Mouse (Mus musculus) kidney, embryonic 16.5 days (tissue): ENCODE measurements around the gene Cnot2. TPM values are rescaled to one million over a fixed set of nuclear protein-coding genes. Genes with fewer than 3 reads are reported as not detected.

Source experiments
- ATAC-seq: fragments of 200-750 bp; cut with Nextera tagmentation; 2 replicates; pipeline ENCODE4 v1.8.0; 2017; ENCODE audit warnings: moderate TSS enrichment; ENCODE audit not compliant: low FRiP score, low TSS enrichment
- H3K27ac ChIP-seq: fragments of 300-500 bp; sonication (generic); 2 replicates; pipeline ENCODE4 v1.5.1; 2014; ENCODE audit warnings: low read length
- H3K27me3 ChIP-seq: fragments of 300-500 bp; sonication (generic); 2 replicates; pipeline ENCODE4 v1.6.1; 2014; ENCODE audit warnings: low read length, control low read depth, mixed read lengths; ENCODE audit not compliant: insufficient read depth
- H3K36me3 ChIP-seq: fragments of 300-500 bp; sonication (generic); 2 replicates; pipeline ENCODE4 v1.6.1; 2014; ENCODE audit warnings: low read length, control low read depth, mixed read lengths; ENCODE audit not compliant: insufficient read depth
- H3K4me1 ChIP-seq: fragments of 300-500 bp; sonication (generic); 2 replicates; pipeline ENCODE4 v1.6.1; 2014; ENCODE audit warnings: low read length, control low read depth, mixed read lengths; ENCODE audit not compliant: insufficient read depth
- H3K4me2 ChIP-seq: fragments of 300-500 bp; sonication (generic); replicated peaks from 2 replicates; pipeline ENCODE4 v1.6.1; 2014; ENCODE audit warnings: low read depth, low read length
- H3K4me3 ChIP-seq: fragments of 300-500 bp; sonication (generic); 2 replicates; pipeline ENCODE4 v1.5.1; 2014; ENCODE audit warnings: mild to moderate bottlenecking, low read length
- H3K9ac ChIP-seq: fragments of 300-500 bp; sonication (generic); replicated peaks from 2 replicates; pipeline ENCODE4 v1.6.1; 2014; ENCODE audit warnings: low read length
- H3K9me3 ChIP-seq: fragments of 300-500 bp; sonication (generic); 2 replicates; pipeline ENCODE4 v1.6.1; 2016; ENCODE audit warnings: low read length, control low read depth
- WGBS: fragments of 180-500 bp; shearing (Covaris S2); extraction: QIAGEN DNeasy Blood & Tissue Kit; methylation state at CpG from one replicate; pipeline ENCODE4 v1.1.7; 2014; 5-methylcytosine and 5-hydroxymethylcytosine counted together
- polyA plus RNA-seq: library from polyadenylated mRNA; unstranded; fragments of >200 nt; fragmentation: Nextera tagmentation; extraction: Ambion mirVana; gene quantifications from 2 replicates; pipeline ENCODE4 v1.2.1, GENCODE M21; 2015

Cnot2 gene
- polyA plus RNA-seq, 1 experiment from 2014 or later, result 108 TPM

GRCm38 (mm10) chr10:116564828-116565602 is 16.3 kb downstream of the Cnot2 start:
- H3K9ac ChIP-seq, result no peak overlapping the region
- H3K9me3 ChIP-seq, result no peaks in the 10 kb centered on the region
- H3K4me3 ChIP-seq, result no peak overlapping the region
- 90% methylated on average over 14 of the region's 14 CpGs for WGBS
- H3K27me3 ChIP-seq, result no peaks in the 10 kb centered on the region
- no peak overlapping the region for H3K27ac ChIP-seq
- H3K36me3 ChIP-seq, result no peaks in the 10 kb centered on the region
- no peak for ATAC-seq
- H3K4me2 ChIP-seq, result no peak overlapping the region
- H3K4me1 ChIP-seq, result 0 out of 2 replicates have a peak, but pooled peaks cover 5% of the 10 kb centered on the region

- H3K27ac ChIP-seq, result no peak overlapping the region
- no peaks in the 10 kb centered on the region for H3K9me3 ChIP-seq
- H3K4me1 ChIP-seq, result 0 out of 2 replicates have a peak, but pooled peaks cover 5% of the 10 kb centered on the region
- no peaks in the 10 kb centered on the region for H3K27me3 ChIP-seq
- no peak overlapping the region for H3K4me2 ChIP-seq
- WGBS, result 77% methylated on average over 4 of the region's 4 CpGs
- no peak overlapping the region for H3K9ac ChIP-seq
- H3K4me3 ChIP-seq, result no peak overlapping the region
- ATAC-seq, result no peak
- no peaks in the 10 kb centered on the region for H3K36me3 ChIP-seq
Observed at GRCm38 (mm10) chr10:116562731-116563480, 18.4 kb downstream of the Cnot2 start.

GRCm38 (mm10) chr10:116562210-116562609 is 19.1 kb downstream of the Cnot2 start:
- no peaks in the 10 kb centered on the region for H3K36me3 ChIP-seq
- 52% methylated on average over 4 of the region's 4 CpGs for WGBS
- H3K9ac ChIP-seq, result no peak overlapping the region
- H3K4me3 ChIP-seq, result no peak overlapping the region
- no peak overlapping the region for H3K27ac ChIP-seq
- H3K4me1 ChIP-seq, result 0 out of 2 replicates have a peak, but pooled peaks cover 5% of the 10 kb centered on the region
- H3K27me3 ChIP-seq, result no peaks in the 10 kb centered on the region
- no peaks in the 10 kb centered on the region for H3K9me3 ChIP-seq
- ATAC-seq, result no peak
- H3K4me2 ChIP-seq, result no peak overlapping the region

GRCm38 (mm10) chr10:116559171-116559570 is 22.1 kb downstream of the Cnot2 start:
- Histone ChIP-seq H3K4me1 (0 out of 2 replicates have a peak, but pooled peaks cover 5% of the 10 kb centered on the region), H3K9me3 (peaks cover 7% of the 10 kb centered on the region; the same call in 1 of the 2 replicates), H3K4me3 (no peak overlapping the region), H3K4me2 (no peak overlapping the region), H3K27ac (no peak overlapping the region), H3K27me3 (no peaks in the 10 kb centered on the region), H3K9ac (no peak overlapping the region), H3K36me3 (no peaks in the 10 kb centered on the region)
- WGBS, result 48% methylated on average over 1 of the region's 1 CpGs
- no peak for ATAC-seq

- 92% methylated on average over 1 of the region's 1 CpGs for WGBS
- Histone ChIP-seq H3K27me3 (no peaks in the 10 kb centered on the region), H3K4me2 (no peak overlapping the region), H3K27ac (no peak overlapping the region), H3K36me3 (no peaks in the 10 kb centered on the region), H3K9me3 (peaks cover 7% of the 10 kb centered on the region; the same call in 1 of the 2 replicates), H3K9ac (no peak overlapping the region), H3K4me3 (no peak overlapping the region), H3K4me1 (0 out of 2 replicates have a peak, but pooled peaks cover 5% of the 10 kb centered on the region)
- ATAC-seq, result no peak
Observed at GRCm38 (mm10) chr10:116557166-116557565, 24.1 kb downstream of the Cnot2 start.

- Histone ChIP-seq H3K27me3 (no peaks in the 10 kb centered on the region), H3K4me2 (no peak overlapping the region), H3K9ac (no peak overlapping the region), H3K4me1 (peaks cover 9% of the 10 kb centered on the region), H3K9me3 (peaks cover 7% of the 10 kb centered on the region; the same call in 1 of the 2 replicates), H3K36me3 (no peaks in the 10 kb centered on the region), H3K4me3 (no peak overlapping the region), H3K27ac (no peak overlapping the region)
- ATAC-seq, result no peak
- WGBS, result 65% methylated on average over 2 of the region's 2 CpGs
Observed at GRCm38 (mm10) chr10:116554434-116554833, 26.9 kb downstream of the Cnot2 start.

- no peak overlapping the region for H3K27ac ChIP-seq
- WGBS, result 25% methylated on average over 4 of the region's 4 CpGs
- H3K4me3 ChIP-seq, result no peak overlapping the region
Observed at GRCm38 (mm10) chr10:116547958-116548357, 33.4 kb downstream of the Cnot2 start.

GRCm38 (mm10) chr10:116546177-116546576 is 35.1 kb downstream of the Cnot2 start:
- WGBS, result 85% methylated on average over 3 of the region's 3 CpGs
- H3K27ac ChIP-seq, result no peak overlapping the region
- no peaks in the 10 kb centered on the region for H3K9me3 ChIP-seq
- no peak overlapping the region for H3K9ac ChIP-seq
- no peak overlapping the region for H3K4me3 ChIP-seq
- H3K4me2 ChIP-seq, result no peak overlapping the region
- no peaks in the 10 kb centered on the region for H3K27me3 ChIP-seq
- H3K4me1 ChIP-seq, result peaks cover 19% of the 10 kb centered on the region
- no peak for ATAC-seq
- H3K36me3 ChIP-seq, result no peaks in the 10 kb centered on the region

More at GRCm38 (mm10) chr10:116547958-116548357, 33.4 kb downstream of the Cnot2 start:
- H3K9ac ChIP-seq, result no peak overlapping the region
- peaks cover 19% of the 10 kb centered on the region for H3K4me1 ChIP-seq
- H3K36me3 ChIP-seq, result no peaks in the 10 kb centered on the region
- H3K27me3 ChIP-seq, result no peaks in the 10 kb centered on the region
- no peak; the same call in 1 of the 2 replicates for ATAC-seq
- H3K4me2 ChIP-seq, result no peak overlapping the region
- no peaks in the 10 kb centered on the region for H3K9me3 ChIP-seq

GRCm38 (mm10) chr10:116543061-116543460 is 38.2 kb downstream of the Cnot2 start:
- Histone ChIP-seq H3K4me3 (no peak overlapping the region), H3K4me1 (peaks cover 7% of the 10 kb centered on the region; the same call in 1 of the 2 replicates), H3K36me3 (no peaks in the 10 kb centered on the region), H3K27me3 (no peaks in the 10 kb centered on the region), H3K9ac (no peak overlapping the region), H3K4me2 (no peak overlapping the region), H3K27ac (no peak overlapping the region), H3K9me3 (no peaks in the 10 kb centered on the region)
- WGBS, result 83% methylated on average over 1 of the region's 1 CpGs
- no peak for ATAC-seq
